Mouse (Mus musculus) lung, postnatal 36 days (tissue): ENCODE measurements at regions not wholly inside any gene's neighbourhood (a gene's known extent, or its start where the extent isn't known, plus 50 kb on each side); places are given as distances from the start of the nearest gene placed in this dataset.

Experiments used
- DNase-seq: peaks from one replicate; pipeline ENCODE4 v3.0.0; 2022; ENCODE audit warnings: mixed read lengths

DNA sequence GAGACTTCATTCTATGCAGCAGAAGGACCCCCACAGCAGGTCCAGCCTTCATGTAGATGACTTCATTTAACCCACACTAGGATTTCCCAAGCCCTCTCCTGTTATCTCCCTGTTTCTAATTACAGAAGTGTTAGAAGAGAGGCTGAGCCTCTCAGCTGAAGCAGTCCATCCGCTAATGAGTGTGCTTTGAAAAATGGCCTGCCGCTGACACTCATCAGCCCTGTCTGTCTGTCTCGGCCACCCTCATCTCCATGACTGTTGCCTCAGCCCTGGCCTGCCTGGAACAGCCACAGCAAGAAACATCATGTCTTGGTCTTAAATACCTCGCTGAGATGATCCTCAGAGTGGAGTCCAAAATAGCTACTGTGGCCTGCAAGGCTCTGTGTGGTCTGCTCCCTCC lies 273.1 kb downstream of the Slc30a10 start:
- DNase-seq: peak; percentile 11

DNA sequence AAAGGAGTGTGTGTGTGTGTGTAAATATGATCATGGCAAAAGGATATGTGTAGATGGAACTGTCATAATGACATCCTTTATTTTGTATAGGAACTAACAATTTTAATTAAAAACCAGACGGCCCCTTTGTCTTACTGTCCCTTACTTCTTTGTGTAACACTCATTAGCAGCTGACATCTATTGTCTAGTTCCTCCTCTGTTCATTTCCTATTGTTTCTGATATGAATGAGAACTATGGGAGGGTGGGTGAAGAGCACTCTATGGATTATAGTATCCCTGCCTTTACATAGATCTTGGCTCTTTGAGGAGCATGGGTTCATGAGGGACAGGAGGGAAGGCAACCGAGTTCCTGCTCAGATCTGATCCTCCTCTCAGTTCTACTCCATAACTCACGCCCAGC lies 273.8 kb downstream of the Slc30a10 start:
- DNase-seq: no peak

DNA sequence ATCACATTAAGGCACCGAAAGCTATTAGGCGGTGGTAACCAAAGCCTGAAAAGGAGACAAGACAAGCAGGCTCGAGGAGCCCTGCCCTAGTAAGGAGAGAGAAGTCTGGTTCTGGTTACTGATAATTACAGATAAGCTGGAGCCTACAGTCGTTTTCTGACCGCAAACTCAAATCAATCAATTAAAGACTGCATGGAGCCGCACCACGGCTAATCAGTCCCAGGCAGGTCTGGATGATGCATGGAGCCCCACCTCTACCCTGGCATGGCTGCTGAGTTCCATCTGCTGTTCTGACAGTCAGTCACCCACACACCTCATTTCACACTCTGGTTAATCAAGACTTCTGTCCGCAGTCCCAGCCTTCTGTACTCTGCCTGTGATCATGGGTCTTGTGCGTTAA lies 276.4 kb downstream of the Slc30a10 start:
- DNase-seq: no peak

DNA sequence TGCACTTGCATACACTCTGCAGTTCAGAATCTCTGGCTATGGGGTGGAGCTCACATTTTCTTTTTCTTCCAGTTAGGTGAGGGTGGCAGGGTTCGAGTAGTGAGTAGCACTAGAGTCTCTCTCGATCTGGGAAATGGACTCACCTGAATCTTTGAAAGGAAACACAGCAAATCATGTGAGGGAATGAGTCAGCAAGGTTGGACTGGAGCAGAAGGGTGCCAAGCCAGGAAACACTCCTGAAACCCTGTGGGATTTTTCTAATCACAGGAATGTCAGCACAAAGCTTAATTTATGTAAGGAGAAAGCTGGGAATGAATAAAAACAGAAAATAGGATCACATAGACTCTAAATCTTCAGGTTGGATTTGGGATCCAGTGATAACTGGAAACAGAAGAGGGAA lies 282.1 kb downstream of the Slc30a10 start:
- no peak for DNase-seq

DNA sequence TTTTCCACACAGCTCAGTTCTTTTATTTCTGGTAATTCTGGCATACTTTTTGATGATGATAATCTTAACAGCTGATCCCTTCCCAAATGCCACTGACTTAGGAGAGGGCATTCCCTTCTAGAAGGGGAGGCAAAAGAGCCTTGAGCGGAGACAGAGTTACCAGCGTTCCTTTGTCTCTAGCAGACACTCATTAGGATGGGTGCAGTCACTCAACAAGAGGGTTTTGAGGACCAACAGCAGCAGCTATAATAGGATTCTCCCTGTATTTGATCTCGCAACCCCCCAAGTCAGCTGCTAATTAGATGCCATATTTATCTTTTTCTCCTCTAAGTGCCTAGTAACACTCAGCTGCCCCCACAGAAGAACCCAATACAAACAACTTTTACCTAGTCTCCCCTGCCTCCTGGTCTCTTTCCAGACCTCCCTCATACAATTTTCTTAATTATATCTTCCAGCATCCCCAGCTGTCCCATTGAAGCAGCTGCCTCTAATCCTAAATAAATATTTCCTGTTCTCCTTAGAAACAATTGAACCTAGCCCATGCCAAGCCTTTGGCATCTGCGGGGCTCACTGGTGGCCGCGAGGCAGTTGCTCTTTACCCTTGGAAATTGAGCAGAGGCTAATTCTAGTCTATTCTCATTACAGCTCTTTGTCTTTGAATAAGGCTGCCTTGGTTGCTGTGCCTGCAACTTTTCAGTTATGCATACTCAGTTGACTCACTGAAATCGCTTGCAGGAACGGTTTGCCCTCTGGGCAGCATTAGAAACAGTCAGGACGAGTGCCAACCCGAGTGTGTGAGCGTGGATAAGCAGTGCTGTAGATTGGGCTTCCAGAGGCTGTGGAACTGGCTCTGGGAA lies 286.6 kb downstream of the Slc30a10 start:
- DNase-seq: no peak

DNA sequence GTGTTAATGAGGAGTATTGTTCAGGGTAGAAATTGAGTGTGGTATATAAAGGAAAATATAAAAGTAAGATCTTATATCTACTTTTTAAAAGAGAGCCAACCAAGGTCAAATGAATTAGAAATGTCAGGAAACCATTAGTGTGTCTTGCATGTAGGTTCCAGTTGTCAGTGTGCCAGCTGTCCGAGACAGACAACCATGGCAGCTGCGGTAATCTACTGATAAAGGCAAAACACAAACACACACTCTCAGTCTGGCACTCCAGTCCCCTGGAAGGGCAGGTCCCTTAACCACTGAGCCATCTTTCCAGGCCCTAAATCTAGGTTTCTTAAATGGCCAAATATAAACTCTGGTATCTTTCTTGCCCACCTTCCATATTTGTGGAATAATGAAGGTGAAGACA lies 294.6 kb downstream of the Slc30a10 start:
- no peak for DNase-seq

DNA sequence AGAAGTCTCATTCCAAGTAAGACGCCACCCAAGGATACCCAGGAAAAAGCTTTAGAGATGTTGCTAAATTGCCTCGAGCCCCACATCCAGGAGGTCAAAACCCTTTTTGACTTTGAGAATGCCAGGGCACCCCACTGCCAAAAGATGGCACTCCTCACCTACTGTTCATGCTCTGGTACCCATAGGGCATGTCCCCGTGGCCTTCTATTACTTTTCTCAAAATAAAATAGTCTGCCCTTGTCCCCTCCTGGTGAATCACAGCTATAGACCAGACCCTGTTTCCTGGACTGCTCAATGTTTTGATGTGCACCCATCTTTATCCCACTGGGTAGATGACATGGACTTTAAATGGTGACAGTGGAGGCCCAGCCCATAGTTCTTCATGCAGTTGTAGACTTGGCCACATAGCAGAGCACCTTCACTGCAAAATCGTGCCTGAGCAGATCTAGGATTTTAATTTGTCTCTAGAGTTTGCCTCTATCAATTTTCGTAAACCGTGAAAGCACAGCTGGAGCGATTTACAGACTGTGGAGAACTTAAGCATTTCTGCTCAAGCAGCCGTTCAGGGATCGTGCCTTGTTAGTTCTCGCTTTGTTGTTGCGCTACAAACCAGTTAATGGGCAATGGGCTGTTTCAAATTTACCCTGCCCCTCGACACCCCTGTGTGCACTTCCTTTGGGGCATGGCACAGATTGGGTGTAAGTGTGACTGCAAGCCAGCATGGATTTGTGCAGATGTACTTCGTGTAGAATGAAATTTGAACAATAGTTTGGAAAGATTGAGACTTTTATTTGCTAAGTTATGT lies 300.0 kb downstream of the Slc30a10 start:
- DNase-seq: peak; percentile 6

DNA sequence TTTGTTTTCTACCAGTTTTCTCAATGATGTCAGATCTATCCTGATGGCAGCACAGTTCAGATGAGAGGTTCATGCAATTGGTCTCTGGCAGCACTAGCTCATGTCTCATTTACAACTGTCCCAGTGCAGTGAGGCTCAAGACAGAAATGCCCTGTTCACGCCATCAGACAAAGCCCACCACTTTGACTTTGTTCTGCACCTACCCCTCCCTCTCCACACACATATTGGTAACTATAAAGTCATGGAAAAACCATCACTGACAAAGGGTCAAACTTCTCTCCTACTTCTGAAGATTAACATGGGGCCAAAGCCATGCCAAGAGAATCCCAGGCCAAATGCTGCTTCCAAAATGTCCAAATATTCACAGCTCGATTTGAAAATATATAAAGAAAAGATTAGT lies 302.7 kb downstream of the Slc30a10 start:
- no peak for DNase-seq

DNA sequence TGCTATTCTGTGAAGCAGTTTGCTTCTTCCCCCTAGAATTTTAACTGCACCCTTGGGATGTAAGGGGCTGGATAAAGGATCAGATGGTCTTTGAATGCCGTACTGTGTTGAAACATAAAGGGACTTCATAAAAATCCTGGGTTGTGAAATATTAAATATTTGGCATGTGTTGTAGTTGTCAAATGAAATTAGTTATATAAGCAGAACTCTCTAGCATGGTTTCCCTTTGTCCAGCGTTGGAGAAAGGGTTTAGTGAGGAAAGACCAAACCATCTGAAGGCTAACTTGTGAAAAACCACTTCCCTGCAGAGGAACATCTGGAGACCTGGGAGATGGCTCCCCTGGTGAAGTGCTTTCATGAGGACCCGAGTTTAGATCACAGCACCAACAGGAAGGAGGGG lies 319.6 kb downstream of the Slc30a10 start:
- no peak for DNase-seq

DNA sequence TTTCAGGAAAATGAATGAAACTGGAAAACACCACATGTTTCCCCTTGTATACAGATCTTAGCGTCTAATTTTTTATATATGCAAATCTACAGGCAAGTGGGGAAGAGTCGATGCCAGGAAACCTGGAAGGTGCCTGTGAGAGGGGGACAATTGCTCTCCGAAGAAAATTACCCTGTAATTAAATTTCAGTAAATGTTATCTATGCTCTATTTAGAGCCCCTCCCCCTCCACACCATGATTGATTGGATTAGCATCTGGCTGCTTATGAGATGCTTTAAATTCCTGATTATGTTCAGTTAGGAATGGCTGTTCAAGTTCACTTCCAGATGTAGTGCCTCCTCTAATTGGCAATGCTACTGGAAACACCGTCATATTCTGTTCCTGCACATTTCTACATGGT lies 325.0 kb downstream of the Slc30a10 start:
- no peak for DNase-seq

DNA sequence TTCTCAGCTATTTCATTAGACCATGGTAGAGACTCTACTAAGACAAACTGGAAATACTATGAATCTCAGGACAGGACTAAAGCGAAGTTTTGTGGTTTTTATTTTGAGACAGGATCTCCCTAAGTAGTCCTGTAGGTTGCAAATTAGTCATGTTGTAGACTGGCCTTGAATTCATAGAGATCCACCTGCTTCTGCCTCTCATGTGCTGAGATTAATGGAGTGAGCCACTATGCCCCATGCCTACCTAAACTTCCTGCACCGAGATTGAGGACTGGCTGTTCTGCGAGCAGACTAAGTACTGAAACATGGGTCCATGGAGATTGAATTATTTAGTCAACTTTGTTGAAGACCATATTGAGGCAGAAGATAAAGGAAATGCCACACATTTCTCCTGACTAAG lies 315.0 kb downstream of the Lyplal1 start:
- DNase-seq: no peak

DNA sequence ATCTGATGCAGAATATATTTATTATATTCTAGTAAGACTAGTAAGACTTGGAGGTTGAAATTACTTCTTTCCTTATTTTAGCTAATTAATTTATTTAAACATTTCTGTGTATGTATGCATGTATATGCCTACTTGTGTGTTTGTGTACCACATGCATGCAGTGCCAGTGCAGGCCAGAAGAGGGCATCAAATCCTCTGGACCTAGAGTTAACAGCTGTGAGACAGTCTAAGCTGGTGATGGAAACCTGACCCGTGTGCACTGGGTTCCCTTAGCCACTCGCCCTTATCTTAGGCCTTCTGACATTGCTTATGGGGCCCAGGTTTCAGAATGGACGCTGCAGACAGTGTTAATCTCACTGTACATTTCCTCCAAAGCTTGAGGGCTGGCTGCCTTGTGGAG lies 302.2 kb downstream of the Lyplal1 start:
- no peak for DNase-seq

DNA sequence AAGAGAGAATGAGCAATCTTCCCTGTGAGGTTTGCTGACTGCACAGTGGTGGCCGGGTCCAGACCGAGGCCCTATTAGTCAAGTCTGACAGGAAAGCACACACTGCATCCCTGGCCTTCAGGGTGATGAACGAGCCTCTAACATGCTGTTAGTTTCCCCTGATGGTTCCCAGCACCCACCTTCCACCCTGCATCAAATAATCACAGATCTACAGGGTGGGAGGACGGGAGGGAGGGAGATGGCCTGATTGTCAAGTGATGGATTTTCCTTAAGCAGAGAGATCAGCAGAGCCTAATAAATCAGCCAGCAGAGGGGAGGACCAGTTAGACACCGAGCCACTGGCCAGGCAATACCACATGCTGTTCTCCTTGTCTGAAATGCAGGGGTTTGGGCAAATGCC lies 298.1 kb downstream of the Lyplal1 start:
- no peak for DNase-seq

DNA sequence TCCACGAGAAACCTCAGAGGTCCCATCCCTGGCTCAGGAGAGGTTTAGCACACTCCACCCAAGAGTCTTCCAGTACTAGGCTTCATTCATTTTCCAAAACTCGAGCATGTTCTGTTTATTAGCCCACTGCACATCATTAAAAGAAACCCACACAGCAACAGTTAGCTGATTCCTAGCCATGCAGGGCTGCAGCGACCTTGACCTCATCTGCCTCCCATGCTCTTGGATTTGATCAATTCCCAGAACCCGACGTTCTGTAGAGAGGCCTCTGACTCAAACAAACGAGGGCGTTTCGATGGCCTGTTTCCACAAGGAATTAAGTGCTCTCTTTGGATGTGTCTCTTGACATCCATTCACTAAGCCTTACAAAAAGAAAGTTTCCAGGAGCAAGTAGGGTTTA lies 294.9 kb downstream of the Lyplal1 start:
- DNase-seq: no peak

DNA sequence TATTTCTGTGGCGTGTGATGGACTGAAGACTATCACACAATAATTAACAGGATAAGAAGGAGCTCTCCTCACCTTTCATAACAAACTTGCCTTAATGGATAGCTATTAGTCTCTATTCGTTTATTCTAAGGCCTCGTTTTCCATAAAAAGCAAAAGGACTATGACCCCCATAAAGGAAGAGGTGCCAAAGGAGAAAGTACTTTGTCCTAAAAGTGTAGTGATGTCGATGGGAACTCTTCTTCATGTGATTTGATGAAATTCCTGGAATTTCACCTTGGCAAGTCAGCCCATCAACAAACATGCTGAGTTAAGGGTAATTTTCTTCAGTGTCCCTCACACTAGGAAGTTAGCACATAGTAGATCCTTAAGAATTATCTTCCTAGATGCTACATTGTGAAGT lies 293.9 kb downstream of the Lyplal1 start:
- no peak for DNase-seq

DNA sequence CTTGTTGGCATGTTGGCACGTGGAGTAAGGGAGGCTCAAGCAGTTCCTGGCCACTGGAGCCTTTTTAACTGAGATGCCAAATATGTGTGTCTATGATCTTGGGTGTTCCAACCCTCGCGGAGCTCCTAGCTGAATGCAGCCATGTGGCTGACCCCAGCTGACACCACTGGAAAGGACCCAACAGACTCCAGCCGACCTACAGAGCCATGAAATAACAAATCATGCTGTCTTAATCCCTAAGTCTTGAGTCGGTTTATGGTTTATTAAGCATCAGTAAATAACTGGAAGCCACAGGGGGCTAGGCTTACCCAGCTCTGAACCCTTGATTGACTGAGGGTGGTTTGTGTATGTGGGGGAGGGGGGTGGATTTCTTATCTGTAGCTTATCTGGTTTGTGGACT lies 293.2 kb downstream of the Lyplal1 start:
- no peak for DNase-seq

DNA sequence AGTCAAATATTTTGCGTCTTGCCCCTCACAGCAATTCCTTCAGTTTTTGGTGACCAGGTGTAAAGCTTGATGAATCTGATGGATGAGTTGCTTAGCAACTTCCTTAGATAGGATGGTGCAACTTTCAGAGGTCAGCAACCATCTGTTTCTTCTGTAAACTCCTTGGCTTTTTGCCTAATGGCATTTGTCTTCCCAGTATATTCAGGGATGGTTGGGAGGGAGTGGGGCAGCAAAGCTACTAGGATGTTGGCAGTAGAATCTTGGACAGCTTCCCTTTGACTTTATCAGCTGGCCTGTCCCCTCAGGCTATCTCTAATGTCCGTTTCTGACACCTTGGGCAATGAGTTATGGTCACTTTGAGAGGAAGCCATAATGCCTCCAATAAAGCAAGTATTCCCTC lies 289.1 kb downstream of the Lyplal1 start:
- DNase-seq: no peak

DNA sequence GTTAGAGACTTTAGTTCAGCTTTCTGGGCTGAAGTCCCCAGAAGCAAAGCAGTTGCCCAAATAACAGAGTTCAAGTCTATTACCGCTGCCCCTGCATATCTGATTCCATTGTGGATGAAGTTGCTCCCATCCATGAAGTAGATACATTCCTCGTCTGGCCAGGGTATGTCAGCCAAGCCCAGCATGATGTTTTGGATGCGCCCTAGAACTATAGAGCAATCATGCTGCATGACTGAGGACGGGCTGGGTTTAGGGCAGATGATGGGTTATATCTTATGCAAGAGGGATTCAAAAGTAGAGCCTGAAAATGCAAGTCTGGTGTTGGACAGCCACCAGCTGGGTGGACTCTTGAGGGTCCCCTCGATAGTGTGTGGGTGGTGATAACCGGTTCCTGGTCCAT lies 288.6 kb downstream of the Lyplal1 start:
- no peak for DNase-seq

DNA sequence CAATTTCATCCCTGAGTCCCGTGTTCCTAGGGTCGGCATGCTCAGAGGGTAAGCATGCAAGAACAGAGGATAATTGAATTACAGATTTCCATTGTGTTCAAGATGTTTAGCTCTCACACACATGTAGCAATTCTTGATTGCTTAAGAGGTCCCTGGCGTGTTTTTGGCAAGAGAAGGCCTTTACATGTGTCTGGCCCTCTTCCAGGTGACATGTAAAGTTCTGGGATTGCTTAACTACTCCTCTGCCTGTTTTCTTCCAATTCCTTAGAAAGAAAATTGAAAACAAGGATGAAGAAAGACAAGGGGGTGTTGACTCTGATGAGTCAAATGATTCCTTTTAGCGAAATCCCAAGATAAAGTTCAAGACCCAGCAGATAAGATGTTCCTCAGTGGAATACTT lies 285.1 kb downstream of the Lyplal1 start:
- DNase-seq: peak; percentile 7

DNA sequence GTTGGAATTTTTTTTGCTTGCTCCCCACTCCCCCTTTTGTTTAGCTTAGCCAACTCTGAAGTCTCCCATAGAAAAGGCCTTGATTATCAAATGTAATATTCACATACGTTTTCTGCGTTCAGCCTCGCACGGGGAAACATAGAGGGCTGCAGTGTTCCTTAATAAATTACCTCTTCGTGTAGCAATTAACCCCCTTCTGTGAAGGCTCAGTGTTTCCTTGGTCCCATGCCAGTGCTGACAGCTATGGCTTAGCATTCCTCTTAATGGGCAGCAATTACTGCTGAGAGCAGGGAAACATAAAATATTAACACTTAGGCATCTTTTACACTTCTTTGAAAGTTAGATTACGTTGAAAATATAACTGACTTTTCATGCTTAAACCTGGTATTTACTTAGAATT lies 282.9 kb downstream of the Lyplal1 start:
- DNase-seq: no peak

DNA sequence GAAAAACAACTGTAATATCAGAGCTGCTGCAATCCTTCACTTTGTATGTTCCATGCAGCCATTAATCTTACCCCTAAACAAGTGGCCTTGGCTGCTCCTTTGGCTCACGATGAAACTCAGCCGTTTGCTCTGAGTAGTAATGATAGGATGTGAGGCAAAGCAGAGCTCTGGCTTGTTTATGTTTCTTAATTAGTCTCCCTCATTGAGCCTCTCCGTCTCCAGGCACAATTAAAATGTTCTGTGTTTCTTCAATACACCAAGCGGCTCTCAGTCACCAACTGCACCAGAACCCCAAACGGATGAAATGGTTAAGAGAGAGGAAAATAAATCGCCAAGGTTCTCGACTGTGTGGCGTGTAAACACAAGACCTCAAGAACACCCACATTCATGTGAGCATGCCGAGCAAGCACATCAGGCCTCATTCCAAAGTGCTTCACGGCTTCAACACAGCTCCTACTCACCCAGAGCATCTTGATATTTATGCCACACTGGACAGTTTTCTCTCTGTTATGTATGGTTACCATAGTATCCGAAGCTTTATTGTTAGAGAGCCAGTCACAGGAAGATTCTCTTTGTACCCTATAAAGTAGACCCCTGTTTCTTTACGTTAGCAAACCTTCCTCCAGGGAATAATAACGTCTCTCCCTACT lies 280.4 kb downstream of the Lyplal1 start:
- DNase-seq: no peak

DNA sequence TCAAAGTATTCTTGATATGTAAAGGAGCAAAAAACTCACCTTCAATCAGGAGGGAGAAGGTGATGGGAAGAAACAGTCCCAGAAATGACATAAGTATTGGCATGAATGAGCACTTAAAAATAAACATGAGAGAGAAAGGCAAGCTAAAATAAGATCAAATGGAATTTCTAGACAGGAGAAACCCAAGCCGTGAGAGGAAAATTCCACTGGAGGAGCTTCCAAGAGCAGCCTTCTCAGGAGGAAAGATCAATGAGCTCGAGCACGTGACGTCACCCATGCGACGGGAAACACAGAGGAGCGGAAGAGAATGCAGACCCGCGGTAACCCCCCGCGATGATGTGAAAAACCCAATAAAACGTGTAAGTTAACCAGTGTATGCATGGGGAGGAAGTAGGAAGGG lies 274.6 kb downstream of the Lyplal1 start:
- DNase-seq: no peak

DNA sequence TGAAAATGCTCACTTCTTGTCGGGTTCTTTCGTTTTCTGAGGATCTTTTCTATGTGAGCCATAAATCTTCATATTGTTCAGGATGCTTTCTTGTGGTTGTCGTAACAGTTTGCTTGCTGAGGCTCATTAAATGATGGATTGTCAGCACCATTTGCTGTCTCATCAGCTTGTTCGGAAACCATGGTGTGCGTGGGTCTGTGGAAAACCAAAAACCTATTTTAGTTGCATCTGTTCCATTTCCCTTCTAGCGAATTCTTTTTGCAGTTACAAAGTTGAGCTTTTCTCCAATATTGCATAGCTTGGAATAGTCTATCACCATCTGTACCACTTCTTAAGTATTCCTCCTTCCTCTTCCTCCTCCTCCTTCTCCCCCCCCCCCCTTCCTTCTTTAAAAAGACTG lies 269.9 kb downstream of the Lyplal1 start:
- DNase-seq: no peak

DNA sequence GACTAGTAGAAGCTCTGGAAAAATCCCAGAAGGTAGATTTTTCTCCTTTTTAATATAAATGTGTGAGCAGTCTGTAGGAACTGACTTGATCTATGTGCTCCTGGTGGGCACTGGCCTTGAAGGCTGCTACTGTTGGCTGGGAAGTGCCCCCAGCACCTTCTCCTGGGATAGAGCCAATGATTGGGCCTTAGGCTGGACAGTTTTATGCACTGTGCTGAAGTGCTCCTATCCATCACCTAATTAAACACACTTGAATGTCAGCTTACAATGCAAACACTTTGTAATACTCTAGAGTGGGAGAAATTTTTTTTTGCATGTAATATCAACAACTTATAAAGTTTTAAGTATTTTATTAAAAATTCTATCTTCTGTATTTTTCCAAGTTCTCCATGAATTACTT lies 266.5 kb downstream of the Lyplal1 start:
- DNase-seq: no peak
